Mouse (Mus musculus) monocyte, adult 5-6 weeks (primary cell): ENCODE measurements at regions not wholly inside any gene's neighbourhood (a gene's known extent, or its start where the extent isn't known, plus 50 kb on each side); places are given as distances from the start of the nearest gene placed in this dataset.

Experiments
- ATAC-seq: fragments of 153-309, 156-312 bp; replicated peaks from 2 replicates; pipeline ENCODE4 v1.8.0; 2017; ENCODE audit warnings: mild to moderate bottlenecking; ENCODE audit not compliant: low TSS enrichment, insufficient number of reproducible peaks, severe bottlenecking, poor library complexity, low FRiP score

- ATAC-seq, result no peak
These were observed 384.8 kb downstream of the Rwdd3 start for GRCm38 (mm10) chr3:120786659-120787058.

GRCm38 (mm10) chr3:120781486-120781885, 390.0 kb downstream of the Rwdd3 start:
- no peak for ATAC-seq

DNA sequence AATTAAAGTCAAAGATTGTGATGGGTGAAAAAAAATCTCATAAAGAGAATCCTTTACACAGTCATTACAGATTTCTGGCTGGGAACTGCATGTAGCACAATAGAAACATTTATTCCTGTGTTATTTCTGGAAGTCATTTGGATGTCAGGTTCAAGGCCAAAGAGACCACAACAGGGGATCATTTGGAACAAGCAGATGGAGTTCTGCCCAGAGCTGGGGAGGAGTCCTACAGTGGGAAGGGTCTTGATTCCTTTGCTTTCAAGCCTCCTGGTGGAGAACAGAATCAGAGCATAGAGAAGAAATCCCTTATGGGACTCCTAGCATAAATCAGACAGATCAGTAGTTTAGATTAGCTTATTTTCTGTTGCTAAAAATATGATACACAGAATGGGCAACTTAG, 392.4 kb downstream of the Rwdd3 start:
- no peak for ATAC-seq

- ATAC-seq, result no peak
These were observed 396.5 kb downstream of the Rwdd3 start for GRCm38 (mm10) chr3:120774951-120775350.

DNA sequence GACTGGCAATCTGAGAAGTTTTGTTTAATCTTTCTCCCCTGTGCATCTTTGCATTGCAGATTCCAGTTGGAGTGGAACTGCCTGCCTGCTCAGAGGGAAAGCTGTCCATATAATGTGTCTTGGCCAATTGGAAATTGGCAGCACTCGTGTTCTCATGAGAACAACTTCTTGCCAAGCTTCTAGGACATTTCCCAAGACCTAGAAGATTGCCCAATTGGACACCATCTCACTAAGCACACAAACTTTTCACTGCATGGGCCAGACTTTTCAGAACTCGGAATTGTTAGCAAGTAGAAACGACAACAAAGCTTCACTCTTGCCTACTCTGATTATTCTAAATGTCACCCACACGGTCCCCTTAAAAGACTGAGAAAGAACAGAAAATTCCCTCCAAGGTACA, 409.8 kb downstream of the Rwdd3 start:
- ATAC-seq, result no peak

DNA sequence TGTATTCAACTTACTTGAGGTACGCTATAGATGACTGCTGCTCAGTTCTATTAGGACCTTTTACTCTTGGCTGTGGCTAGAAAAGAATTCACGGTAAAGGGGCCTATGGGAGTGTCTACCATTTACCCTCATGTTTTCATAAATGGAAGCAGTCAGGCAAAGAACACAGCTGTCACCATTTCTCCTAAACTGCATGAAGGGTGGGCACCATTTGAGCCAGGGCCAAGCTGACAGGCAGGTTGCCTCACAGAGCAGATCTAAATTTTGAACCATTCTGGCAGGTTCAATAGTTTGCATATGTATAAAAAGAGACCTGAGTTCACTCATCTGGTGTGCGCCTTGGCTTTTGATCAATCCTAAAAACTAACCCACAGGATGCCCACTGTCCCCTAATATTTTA, 410.3 kb downstream of the Rwdd3 start:
- no peak for ATAC-seq

DNA sequence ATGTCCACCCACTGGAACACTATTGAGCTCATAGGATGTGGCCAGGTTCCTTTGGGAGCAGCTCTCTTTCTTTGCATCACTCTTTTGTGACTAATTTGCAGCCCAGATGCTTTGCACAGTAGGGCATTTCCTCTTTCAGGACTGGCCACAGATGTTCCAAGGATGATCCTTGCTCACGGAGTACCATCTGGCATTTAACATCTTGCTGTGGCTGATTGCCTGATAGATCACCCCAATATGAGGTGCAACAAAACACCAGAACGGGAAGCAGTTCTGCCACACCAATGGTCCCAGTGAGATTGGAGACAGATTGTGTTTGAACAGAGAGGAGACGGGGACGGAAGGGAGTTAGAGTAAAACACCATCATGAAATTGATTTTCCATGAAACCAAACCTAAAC, 423.0 kb downstream of the Rwdd3 start:
- no peak for ATAC-seq

DNA sequence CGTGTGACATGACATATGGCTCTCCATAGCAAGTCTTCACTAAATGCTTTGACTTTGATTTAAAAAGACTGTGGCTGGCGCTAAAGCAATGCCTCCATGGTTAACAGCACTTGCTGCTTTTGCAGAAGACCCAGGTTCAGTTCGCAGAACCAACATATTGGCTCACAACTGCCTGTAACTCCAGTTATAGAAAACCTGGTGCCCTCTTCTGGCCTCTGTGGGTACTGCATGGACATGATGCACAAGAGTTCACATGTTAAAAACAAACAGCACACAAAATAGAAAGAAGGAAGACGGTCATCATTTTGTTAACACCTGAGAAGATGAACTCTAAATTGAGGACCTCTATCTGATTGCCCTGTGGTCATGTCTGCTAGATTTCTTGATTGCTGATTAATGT, 423.8 kb downstream of the Rwdd3 start:
- ATAC-seq, result no peak

- no peak for ATAC-seq
These were observed 438.2 kb downstream of the Rwdd3 start for GRCm38 (mm10) chr3:120733332-120733731.

GRCm38 (mm10) chr3:120732391-120732790, 439.1 kb downstream of the Rwdd3 start:
- no peak for ATAC-seq

- no peak for ATAC-seq
These were observed 440.2 kb downstream of the Rwdd3 start for GRCm38 (mm10) chr3:120731287-120731686.

GRCm38 (mm10) chr3:120730225-120730624, 441.3 kb downstream of the Rwdd3 start:
- no peak for ATAC-seq

DNA sequence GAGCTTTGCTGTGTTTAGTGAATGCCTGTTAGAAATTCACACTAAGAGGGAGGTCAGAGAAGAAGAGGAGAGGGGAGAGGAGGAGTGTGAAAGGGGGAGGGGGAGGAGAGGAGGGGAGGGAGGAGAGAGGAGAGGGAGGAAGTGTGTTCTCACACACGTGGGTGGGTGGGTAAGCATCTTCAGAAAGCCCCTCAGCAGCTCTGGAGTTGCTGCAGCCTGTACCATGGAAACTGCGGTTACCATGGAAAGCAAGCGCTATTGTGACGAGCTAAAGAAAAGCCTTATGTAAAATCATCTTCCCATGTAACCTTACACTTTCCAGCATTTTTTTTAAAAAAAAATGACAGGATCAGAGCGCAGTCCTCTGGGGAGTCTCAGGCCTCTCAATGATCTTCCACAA, 441.8 kb downstream of the Rwdd3 start:
- ATAC-seq, result no peak

DNA sequence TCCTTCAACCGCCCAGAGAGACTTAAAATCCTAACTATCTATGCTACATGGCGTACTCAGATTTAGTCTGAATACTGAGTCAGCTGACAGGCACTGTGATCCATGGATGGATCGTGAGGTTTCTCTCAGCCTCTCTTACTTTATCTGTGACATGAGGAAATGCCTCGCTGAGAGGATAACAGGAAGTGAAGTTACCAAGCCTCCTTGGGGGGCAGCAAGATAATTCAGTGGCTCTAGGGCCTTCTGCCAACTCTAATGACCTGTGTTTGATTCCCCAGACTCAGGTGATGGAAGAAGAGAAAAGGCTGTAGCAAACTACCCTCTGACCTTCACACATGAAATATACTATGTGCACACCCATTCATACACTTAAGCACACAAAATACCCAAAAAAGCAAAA, 486.3 kb downstream of the Rwdd3 start:
- no peak for ATAC-seq

DNA sequence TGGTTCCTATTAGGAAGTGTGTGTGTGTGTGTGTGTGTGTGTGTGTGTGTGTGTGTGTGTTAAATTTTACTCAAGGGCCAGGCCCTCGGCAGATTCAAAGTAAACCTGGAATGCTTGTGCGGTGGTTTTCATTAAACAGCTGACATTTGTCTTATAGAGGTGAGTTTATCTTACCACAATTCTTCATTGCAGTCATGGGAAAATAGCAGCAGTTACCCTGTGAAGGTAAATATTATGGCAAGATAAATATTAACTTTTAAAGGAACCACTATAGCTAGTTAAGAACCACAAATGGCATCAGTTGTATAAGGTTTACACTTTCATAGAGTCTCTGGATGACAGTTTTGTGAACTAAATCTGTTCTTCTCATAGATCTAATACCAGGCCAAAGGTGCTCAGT, 495.6 kb downstream of the Rwdd3 start:
- ATAC-seq, result no peak

DNA sequence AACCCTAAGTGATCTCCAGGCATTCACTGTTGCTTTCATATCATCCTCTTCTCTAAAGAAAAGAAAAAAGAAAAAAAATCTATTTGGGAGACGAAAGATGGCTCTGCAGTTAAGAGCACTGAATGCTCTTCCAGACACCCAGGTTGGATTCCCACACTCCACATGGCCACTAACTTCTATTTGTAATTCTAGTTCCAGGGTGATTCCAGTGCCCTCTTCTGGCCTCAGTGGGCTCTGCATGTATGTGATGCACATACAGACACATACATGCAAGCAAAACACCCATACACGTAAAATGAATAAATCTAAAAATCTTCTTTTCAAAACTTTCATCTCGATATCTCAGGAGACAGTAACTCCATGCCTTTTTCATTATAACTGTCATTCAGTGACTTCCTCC, 502.8 kb downstream of the Rwdd3 start:
- no peak for ATAC-seq

- ATAC-seq, result no peak
These were observed 509.0 kb downstream of the Rwdd3 start for GRCm38 (mm10) chr3:120662521-120662920.

- ATAC-seq, result no peak
These were observed 510.7 kb downstream of the Rwdd3 start for GRCm38 (mm10) chr3:120660776-120661175.

DNA sequence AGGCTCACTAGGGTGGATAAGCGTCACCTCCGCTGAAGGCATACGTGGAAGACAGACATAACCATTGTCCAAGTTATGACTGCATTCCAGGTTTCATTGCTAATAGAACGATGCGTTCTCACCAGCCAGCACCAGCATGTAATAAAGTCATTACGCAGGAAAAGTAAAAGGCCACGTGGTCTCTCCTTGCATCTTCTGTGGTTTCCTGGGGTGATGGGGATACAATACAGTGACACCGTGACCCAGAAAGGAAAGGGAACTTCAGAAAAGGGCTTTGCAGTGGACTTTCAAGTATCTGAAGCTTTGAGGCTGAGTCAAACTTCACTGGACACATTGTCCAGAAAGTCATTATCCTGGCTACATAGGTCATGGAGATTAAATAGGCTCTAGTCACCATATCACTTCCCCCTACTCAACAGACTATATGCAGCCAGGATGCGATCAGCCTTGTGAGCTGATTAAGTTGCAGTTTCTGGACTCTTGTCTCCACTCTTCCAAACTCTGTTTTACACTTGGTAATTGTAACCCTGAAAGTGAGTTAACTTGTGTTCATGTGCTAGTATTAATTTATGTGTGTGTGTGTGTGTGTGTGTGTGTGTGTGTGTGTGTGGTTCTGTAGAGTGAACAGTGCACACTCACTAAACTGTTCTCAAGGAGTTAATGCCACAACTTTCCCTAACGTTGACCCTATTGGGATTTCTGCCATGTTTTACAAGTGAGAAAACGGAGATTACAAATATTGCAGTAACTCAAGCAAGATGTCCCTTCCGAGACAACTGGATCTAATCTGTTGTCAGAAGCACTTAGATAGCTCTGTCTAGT, 522.2 kb downstream of the Rwdd3 start:
- no peak for ATAC-seq

GRCm38 (mm10) chr3:120648391-120648790, 523.1 kb downstream of the Rwdd3 start:
- ATAC-seq, result no peak
